Mouse (Mus musculus) lung, postnatal 25 days (tissue): Measurements from ENCODE around the gene Adgrl2.

Source experiments
- DNase-seq: peaks from one replicate; pipeline ENCODE4 v3.0.0; 2022; ENCODE audit warnings: low spot score

Adgrl2 gene

DNA sequence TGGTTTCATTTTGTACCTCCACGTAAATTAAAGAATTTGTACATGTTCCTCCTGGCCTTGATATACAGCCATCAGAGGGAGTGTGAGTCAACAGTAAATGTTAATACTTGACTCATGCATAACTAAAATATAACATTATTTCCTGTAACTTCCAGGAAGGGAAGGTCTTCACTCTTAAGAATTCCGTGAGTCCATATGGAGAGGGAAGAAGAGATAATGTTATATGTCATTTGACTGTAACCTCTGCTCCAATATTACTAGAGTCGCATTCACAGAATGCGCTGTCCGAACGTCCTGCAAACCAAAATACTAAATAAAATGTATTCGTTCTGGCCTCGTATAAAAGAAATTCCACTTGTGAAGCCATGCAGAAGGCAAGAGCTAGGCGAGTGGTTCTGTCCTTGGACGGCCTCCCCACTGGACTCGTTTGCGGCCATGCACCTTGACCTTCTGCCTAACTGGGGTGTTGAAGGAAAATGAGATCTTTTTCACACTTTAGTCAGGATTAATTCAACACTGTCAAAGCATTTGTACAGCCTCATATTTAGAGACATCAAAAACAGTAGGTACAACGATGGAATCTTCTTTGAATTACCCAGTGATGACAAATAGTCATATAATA lies 68.3 kb downstream of the Adgrl2 start:
- DNase-seq = no peak

DNA sequence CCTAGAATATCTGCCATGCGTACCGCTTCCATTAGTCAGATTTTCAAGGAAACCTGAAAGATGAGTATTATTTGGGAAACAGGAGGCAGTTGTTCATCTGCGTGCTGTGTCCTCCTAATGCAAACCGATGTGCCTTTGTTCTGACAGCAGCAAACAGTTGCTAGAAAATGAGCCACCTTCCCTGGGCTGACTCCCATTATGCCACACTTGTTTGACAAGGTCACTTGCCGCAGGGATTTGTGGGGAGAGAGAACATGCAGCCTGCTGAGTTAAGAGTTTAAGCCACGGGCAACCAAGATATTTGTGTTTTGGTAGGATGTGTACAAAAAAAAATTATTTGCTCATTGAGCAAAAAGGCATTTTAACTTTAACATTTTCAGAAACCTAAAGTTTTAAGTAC lies 69.5 kb downstream of the Adgrl2 start:
- no peak for DNase-seq

DNA sequence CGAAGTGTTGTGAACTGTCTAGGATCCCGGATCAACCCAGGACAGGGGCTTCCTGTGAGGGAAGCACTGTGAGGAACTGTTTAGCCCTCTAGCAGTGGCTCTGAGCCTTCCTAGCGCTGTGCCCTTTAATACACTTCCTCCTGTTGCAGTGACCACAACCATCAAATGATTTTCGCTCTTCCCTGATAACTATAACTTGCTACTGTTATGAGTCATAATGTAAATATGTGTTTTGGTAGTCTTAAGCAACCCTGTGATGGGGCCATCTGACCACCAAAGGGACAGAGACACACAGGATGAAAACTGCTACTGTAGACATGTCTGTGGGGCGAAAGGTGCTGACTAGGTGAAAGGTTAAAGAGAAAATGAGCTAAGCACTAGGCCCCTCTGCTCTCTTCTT lies 71.9 kb downstream of the Adgrl2 start:
- DNase-seq = no peak

DNA sequence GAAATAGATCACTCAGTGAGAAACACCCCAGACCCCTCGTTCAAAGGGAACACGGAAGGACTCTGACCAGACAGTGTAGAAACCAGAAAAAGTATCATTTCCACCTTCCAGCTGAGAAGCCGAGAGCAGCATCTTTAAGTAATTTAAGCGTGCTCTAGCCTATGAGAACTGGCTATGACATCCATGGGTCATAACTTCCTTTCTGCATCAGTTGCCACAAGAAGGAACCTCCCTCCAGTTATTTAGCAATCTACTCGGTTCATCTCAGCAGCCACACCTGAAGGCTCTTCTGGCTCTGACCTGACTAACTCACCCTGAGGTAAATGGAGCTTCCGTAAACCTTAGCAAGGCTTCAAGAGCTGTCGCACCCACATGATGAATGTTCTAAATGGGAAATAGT lies 72.5 kb downstream of the Adgrl2 start:
- DNase-seq = no peak

DNA sequence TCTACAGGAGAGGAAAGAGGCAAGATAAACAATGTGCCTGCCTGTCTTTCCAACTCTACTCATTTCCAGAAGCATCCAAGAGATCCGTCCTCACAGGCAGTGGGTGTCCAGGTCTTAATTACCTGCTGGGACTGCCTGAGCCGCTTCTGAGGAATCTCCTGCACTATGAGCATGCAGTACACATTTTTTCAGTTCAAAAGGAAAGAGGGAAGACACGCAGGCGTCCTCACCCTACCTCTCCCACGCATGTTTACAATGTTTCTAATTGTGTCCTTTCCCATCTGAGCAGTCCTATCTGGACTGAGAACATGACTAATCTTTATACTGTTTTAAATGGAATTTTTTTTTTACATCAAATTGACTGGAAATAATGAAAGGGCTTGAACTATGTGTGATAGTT lies 74.1 kb downstream of the Adgrl2 start:
- DNase-seq = no peak

DNA sequence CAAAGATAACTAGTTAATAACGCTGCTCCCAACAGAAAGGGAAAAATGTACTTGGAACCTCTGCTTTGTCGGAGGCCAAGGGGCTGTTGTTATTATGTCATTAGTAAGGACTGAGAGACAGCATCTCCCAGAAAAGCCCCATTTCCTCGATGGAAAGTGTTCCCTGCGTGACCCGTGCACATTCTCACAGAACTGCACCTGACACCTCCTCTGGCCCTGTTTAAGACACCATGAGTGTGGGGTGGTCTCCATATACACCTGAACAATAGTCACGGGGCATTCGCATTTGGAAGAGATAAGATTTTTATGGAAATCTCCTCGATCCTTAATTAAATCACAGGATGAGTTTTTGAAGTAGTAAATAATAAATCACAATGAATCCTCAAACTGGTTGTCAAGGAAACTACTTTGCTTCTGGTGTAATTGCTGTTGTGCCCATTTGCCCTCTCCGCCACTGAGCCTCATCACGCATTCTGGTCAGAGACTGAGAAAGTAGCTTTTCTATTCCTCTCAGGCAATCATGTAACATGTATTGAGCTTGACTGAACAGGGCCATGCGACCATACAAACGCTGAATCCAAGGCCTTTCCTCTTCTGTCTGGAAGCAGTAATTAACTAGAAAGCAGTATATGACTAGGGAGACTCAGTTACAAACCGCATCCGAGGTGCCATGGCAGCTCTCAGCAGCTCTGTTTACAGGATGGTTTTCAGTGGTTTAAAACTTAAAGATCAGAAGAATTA lies 77.2 kb downstream of the Adgrl2 start:
- DNase-seq = no peak

DNA sequence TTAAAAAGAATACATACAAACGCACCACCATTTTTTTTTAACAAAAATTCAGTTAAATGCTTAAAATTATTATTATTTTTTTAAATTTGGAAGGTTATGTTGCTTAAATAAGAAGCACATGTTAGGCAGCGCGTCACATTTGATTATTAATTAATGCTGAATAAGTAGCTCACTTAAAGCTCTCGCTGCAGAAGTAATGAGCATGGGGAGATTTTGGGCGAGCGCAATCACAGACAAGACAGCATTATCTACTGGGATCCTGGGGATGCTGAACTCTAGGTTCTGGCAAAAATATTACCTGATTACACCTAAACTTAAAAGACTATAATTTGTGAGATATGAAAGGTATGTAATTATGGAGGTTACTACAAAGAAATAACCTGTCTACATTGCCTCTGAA lies 77.8 kb downstream of the Adgrl2 start:
- no peak for DNase-seq

DNA sequence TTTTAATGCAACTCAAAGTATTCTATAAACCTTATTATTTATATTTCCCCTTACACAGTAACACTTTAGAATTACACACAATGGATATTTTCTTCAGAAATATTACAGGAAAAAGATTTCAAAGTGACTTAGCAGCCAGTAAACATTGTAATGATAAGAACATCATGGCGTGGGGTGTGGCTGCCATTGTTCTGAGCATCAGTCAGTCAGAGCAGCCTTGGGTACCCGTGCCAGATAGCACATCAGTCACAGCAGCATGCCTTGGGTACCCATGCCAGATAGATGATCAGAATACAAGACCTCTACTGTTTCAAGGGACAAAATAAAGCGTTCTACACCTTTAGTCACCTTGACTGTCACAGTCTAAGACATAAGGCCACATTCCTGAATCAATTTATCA lies 82.5 kb downstream of the Adgrl2 start:
- DNase-seq = peak; percentile 33

DNA sequence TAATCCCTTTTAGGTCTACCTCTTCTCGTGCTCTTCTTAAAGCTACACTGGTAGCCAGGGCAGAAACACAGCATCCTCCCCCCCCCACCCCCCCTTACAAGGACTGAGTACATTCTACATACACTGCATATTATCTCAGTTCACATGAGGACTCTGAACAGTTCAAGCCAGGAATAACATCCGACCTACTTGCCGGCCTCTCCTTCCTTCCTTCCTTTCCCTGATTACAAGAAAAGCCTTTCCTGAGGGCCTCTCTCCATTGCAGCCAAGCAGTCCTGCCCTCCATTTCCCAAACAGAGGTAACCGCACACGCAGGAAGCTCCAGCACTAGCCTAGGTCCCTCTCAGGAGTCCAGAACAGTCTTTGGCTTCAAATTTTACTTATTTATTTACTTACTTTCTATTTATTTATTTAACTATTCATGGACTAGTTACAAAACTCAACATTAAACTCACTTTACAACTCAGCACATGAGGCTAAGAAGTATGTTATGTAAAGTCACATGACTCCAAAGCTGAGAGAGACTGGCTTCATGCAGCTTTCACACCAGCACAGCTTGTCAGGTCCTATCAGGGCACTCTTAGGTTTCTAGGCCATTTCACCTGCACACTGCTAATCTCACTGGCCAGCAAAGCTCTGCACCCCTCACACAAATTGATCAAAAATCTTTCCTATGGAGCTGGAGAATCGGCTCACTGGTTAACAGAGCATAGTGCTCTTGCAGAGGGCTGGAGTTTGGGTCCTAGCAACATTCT lies 83.2 kb downstream of the Adgrl2 start:
- DNase-seq = peak; percentile 32

DNA sequence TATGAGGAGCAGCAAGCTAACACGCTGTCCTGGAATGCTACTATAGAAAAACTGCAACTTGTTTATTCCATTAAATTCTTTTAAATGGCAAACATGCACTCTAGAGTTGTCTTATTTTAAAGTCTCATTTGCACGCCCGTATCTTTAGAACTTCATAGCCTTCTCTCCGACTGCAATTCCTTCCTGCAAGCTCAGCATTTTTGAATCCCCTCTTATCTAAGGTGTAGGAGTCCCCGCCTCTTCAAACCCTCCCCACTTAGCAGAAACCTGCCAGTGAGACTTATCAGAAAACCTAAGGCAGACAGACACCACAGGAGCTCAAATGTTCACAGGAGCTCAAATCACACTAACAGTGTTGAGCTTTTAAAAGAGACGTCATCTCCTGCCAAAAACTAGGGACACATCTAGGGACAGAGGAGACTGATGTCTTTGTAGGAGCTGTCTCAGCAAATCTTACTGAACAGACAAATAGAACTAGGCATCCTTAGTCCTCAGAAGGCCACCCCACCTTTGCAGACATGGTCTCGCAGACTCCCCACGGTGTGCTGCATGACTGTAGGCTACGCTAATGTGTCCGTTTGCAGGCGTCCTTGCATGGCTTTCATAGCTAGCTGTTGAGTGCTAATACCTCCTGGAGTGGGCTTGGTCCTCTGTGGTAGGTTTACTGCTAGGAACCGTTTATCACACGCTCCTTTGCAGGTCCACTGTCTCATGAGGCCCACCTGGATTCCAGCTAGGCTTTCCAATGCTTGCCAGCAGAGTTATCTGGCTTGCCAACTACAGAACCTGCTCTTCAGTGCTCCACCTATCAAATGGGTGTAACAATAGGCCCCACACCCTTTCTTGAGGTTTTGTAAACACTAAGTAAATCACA lies 84.2 kb downstream of the Adgrl2 start:
- no peak for DNase-seq

DNA sequence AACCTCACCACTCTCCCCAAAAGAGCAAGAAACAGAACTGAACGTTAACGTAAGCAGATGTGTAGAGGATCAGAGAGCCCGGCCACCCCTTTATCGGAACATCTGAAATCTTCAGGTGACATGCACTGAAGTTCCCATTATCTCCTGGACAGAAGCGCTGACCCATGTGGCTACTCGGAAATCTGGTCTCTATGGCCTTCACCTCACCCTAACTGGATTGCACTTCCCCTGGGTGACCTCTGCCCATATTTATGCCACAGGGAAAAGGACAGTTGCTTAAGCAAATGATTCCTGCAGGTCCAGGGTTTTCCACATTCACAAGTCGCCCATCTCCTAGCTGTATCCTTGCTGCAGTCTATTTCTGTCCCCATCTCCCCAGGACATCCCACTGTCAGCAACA lies 84.9 kb downstream of the Adgrl2 start:
- DNase-seq = no peak

DNA sequence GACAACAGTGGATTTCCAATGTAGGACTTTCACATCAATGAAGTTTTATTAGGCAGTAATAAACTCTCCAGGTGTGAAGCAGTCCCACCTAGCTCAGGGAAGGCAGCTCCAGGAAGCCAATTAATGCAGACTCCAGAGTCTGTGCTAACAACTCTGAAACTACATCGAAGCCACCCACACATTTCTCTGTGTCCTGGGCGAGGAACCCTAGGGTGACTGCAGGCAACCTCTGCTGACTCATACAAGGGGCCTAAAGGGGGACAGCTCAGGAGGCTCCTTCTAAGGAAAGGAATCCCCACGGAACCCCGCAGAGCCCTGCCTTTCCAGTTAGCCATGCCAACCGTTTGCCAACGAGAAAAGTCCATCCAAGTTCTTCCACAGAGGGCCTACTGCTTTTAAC lies 90.5 kb downstream of the Adgrl2 start:
- DNase-seq = no peak

DNA sequence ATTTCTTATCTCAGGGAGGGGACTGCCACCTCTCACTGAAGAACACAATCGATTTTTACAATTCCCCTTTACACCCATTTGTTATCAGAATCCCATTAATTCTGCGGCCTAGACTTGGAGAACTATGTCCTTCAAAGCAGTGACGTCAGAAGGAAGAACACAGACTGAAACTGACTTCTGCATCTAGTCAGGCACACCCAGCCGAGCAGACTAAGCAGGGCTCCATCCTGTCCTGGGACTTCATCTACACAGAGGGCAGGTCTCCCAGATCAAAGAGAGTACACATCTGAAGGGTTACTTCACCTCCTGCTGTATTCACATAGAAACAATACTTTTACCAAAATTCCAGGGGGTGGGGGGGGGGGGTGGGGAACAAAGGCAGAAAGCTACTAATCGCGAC lies 90.9 kb downstream of the Adgrl2 start:
- DNase-seq = peak; percentile 41

DNA sequence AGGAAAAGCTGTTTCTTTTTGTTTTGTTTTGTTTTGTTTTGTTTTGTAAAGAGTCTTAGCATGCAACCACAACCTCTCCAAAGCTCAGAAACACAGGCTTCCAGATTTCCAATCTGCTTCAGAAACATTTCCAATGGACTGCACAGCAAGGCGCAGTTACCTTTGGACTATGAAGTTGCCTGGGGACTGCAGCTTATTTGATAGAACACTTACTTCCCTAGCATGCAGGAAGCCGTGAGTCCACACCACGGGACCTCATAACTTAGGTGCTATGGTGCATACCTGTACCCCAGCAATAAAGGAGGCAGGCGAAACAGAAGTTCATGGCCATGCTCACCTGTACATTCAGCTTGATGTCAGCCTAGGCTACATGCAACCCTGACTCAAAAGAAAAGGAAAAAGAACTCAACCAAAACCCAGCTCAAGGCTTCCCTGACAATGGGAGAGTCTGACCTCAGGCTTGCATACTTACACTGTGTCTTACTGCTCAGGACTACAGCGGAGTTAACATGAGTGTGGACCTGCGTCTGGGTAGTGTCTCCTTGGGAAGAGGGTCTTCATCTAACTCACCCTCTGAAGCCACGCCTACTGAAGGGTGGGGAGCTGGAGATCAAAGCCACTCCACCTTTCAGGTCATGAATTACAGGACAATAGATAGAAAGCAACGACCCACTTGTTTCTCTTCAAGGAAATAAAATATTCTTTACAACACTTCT lies 91.7 kb downstream of the Adgrl2 start:
- no peak for DNase-seq

DNA sequence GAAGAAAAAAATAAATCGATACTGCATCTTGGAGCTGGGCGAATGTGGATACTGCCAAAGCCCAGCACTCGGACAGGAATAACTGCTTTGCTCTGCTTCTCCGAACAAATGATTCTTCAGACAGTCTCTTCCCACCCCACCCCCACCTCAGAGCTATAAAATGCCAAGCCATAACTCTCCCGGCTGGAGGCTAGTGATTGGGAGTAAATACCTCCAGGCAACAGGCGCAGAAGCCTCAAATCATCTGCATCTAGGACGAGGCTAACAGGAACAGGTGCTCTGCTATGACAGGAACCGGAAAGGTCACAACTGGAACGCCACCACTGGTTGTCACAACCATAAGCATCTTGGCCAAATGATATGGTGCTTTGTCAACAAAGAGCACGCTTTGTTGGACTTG lies 94.1 kb downstream of the Adgrl2 start:
- DNase-seq = no peak

DNA sequence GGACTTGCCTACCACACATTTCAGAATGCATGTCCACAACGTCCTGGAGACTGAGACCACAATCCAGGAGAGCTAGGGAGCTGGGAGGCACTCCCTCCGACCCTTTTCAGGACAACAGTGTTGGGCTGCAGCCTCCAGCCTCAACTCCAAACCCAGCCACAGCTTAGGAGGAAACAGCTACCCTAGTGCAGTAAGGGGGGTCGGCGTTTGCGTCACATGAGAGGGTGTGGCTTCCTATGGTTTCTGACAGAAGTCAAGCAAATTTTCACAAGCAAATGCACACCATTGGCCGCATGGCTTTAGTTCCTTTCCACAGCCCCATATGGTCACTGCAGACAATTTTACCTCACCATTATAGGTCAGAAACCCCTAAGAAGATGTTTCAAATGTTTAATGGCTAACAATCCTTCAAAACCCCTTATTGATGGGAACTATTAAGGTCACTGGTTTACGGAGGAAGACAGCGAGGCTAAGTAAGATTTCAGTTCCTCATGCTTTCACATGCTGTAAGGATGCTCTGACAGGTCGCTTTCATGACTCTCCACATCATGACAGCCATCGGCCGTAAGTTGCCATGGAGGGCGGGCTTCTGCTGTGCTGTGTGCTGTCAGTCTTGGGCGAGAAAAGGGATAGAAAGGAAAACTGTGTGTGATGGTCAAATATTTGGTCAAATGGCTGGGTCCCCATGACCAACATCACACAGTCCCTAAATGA lies 94.8 kb downstream of the Adgrl2 start:
- DNase-seq = no peak

DNA sequence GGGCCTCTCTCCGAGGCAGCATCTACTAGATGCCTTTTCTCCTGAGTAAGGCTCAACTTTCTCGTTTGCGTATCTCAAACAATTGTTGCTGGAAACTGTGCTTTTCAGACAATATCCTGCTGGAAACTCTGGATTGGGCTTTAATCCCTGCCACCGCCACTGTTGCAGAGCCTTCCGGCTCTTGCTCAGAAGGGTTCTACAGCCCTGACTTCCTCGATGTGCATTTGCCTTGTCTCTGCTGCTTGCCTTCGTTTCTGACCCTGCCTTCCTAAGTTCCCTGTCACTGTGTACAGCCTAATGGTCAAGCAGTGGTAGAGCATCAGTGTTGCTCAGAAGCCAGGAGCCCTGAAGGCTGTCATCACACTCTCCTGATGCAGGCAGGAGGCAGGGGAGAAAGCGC lies 95.5 kb downstream of the Adgrl2 start:
- no peak for DNase-seq

DNA sequence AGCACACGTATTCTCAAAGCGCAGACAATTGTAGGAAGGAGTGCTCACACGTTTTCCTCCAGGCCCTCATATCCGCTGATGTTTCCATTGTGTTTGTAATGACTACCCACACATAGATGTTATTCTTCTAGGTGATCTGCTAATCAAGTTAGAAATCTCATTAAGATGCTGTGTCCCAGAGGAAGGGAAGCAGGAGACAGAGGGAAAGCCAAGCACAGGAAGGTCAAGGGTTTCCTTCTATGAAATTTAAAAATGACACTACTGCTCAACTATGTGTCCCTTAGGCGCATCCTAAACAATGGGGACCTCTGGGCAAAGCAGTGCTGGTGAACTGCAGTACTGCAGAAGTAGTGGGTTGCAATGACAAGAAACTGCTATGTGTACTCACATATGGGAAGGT lies 102.5 kb downstream of the Adgrl2 start:
- no peak for DNase-seq

DNA sequence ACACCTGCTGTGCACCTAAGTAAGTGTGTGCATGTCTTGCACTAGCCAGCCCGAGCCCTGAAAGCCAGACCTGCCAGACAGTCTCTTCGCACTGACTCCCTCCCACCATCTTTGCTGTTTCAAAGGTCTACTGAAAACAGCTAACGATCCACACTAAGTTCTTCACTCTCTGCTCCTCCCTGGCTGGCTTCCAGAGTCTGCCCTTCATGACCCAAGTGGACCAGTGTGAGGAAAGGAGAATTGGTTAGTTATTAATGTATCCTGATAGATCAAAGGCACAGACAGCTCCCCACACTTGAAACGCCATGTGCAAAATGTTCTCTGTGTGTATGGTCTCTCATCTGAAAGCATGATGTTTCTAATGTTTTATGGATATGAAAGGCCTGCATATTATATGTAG lies 103.4 kb downstream of the Adgrl2 start:
- no peak for DNase-seq

DNA sequence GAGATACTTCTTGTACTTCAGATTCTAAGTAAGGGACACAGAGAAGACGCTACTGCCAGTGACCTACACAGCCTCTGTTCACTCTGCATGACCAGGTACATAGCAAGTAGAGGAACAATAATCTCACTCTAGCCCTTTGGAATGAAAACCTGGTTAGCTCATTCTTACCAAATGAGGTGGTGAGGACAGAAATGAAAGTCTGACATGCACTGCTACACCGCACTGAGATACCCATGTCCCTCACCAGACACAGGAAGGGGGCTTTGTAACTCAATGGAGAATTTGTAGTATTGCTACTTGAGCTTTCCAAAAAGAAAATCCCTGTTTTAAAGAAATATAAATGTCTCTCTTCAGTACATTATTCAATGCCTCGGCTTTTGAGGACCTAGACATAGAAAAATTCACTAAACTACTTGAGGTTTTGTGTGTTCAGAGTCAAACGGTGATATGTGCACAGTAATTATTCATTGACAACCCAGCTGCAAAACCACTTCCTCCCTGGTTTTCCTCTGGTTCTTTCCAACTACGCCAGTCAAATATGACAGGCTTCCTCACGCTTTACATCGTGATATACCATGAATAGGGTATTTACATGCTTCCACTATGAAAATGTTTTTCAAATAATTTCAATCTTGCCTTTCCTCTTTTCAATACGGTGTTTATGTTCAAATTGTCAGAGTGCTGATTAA lies 104.2 kb downstream of the Adgrl2 start:
- DNase-seq = no peak
